Mouse (Mus musculus): ENCODE measurements at regions not wholly inside any gene's neighbourhood (a gene's known extent, or its start where the extent isn't known, plus 50 kb on each side); places are given as distances from the start of the nearest gene placed in this dataset.

GRCm38 (mm10) chr14:120102010-120102748, 59.9 kb upstream of the Oxgr1 start:
- no peak for DNase-seq (ENCODE audit: low spot score in 2 of 2)

- DNase-seq (ENCODE audit: low spot score in 2 of 2) = no peak
These were observed 60.5 kb upstream of the Oxgr1 start for GRCm38 (mm10) chr14:120102749-120103142.

GRCm38 (mm10) chr14:120109846-120110245, 67.6 kb upstream of the Oxgr1 start:
- no peak for DNase-seq (ENCODE audit: low spot score in 2 of 2)

GRCm38 (mm10) chr14:120113316-120113715, 71.1 kb upstream of the Oxgr1 start:
- DNase-seq (ENCODE audit: low spot score in 2 of 2) = no peak

- no peak for DNase-seq (ENCODE audit: low spot score in 2 of 2)
These were observed 76.3 kb upstream of the Oxgr1 start for GRCm38 (mm10) chr14:120118582-120118981.

- DNase-seq (ENCODE audit: low spot score in 2 of 2) = peak; percentile 54 to 72
These were observed 76.9 kb upstream of the Oxgr1 start for GRCm38 (mm10) chr14:120119094-120119501.

GRCm38 (mm10) chr14:120119506-120119905, 77.3 kb upstream of the Oxgr1 start:
- DNase-seq (ENCODE audit: low spot score in 2 of 2) = no peak

GRCm38 (mm10) chr14:120120261-120120660, 78.0 kb upstream of the Oxgr1 start:
- DNase-seq (ENCODE audit: low spot score in 2 of 2) = no peak

- DNase-seq (ENCODE audit: low spot score in 2 of 2) = no peak
These were observed 83.1 kb upstream of the Oxgr1 start for GRCm38 (mm10) chr14:120125315-120125714.

GRCm38 (mm10) chr14:120127481-120127880, 85.2 kb upstream of the Oxgr1 start:
- DNase-seq (ENCODE audit: low spot score in 2 of 2) = no peak

- peak; percentile 29 to 51 for DNase-seq (ENCODE audit: low spot score in 2 of 2)
These were observed 92.2 kb upstream of the Oxgr1 start for GRCm38 (mm10) chr14:120134346-120135008.

- DNase-seq (ENCODE audit: low spot score in 2 of 2) = no peak
These were observed 93.0 kb upstream of the Oxgr1 start for GRCm38 (mm10) chr14:120135198-120135597.

GRCm38 (mm10) chr14:120136736-120137135, 94.5 kb upstream of the Oxgr1 start:
- DNase-seq (ENCODE audit: low spot score in 2 of 2) = peak; percentile 76 to 82

GRCm38 (mm10) chr14:120137680-120138136, 95.5 kb upstream of the Oxgr1 start:
- peak; percentile 96 to 98 for DNase-seq (ENCODE audit: low spot score in 2 of 2)

GRCm38 (mm10) chr14:120138546-120138945, 96.3 kb upstream of the Oxgr1 start:
- DNase-seq (ENCODE audit: low spot score in 2 of 2) = no peak

- no peak for DNase-seq (ENCODE audit: low spot score in 2 of 2)
These were observed 97.0 kb upstream of the Oxgr1 start for GRCm38 (mm10) chr14:120139256-120139655.

- no peak for DNase-seq (ENCODE audit: low spot score in 2 of 2)
These were observed 97.4 kb upstream of the Oxgr1 start for GRCm38 (mm10) chr14:120139671-120140071.

GRCm38 (mm10) chr14:120140211-120140610, 98.0 kb upstream of the Oxgr1 start:
- DNase-seq (ENCODE audit: low spot score in 2 of 2) = no peak

GRCm38 (mm10) chr14:120140791-120141747, 98.8 kb upstream of the Oxgr1 start:
- DNase-seq (ENCODE audit: low spot score in 2 of 2) = no peak

GRCm38 (mm10) chr14:120142281-120142680, 100.0 kb upstream of the Oxgr1 start:
- DNase-seq (ENCODE audit: low spot score in 2 of 2) = no peak

GRCm38 (mm10) chr14:120144451-120144850, 102.2 kb upstream of the Oxgr1 start:
- peak; percentile 37 to 49 for DNase-seq (ENCODE audit: low spot score in 2 of 2)
